Mouse (Mus musculus): ENCODE measurements around the gene 2310022A10Rik.
"Not testable (repeated sequence)": the region's sequence is repeated elsewhere in the genome, so short reads cannot be mapped to it uniquely, and the experiment has no call there.

2310022A10Rik gene

GRCm38 (mm10) chr7:27606481-27607254, 53.6 kb downstream of the 2310022A10Rik start:
- in situ Hi-C loops (cut with MboI; ENCODE audit: unreplicated experiment in 2 of 2): no loop called here

GRCm38 (mm10) chr7:27607580-27607979, 54.5 kb downstream of the 2310022A10Rik start:
- in situ Hi-C loops (cut with MboI; ENCODE audit: unreplicated experiment in 2 of 2): no loop called here

GRCm38 (mm10) chr7:27608130-27608529, 55.1 kb downstream of the 2310022A10Rik start:
- in situ Hi-C loops (cut with MboI; ENCODE audit: unreplicated experiment in 2 of 2): no loop called here

GRCm38 (mm10) chr7:27609285-27609684, 56.3 kb downstream of the 2310022A10Rik start:
- in situ Hi-C loops (cut with MboI; ENCODE audit: unreplicated experiment in 2 of 2): no loop called here

GRCm38 (mm10) chr7:27609688-27610087, 56.7 kb downstream of the 2310022A10Rik start:
- in situ Hi-C loops (cut with MboI; ENCODE audit: unreplicated experiment in 2 of 2): no loop called here

- in situ Hi-C loops (cut with MboI; ENCODE audit: unreplicated experiment in 2 of 2): no loop called here
Measured at GRCm38 (mm10) chr7:27610370-27610769, 57.3 kb downstream of the 2310022A10Rik start.

GRCm38 (mm10) chr7:27610871-27611270, 57.8 kb downstream of the 2310022A10Rik start:
- in situ Hi-C loops (cut with MboI; ENCODE audit: unreplicated experiment in 2 of 2): no loop called here

- in situ Hi-C loops (cut with MboI; ENCODE audit: unreplicated experiment in 2 of 2): no loop called here
Measured at GRCm38 (mm10) chr7:27612940-27613339, 59.9 kb downstream of the 2310022A10Rik start.

GRCm38 (mm10) chr7:27613751-27614499, 60.9 kb downstream of the 2310022A10Rik start:
- in situ Hi-C loops (cut with MboI; ENCODE audit: unreplicated experiment in 2 of 2): no loop called here

GRCm38 (mm10) chr7:27621028-27621427, 68.0 kb downstream of the 2310022A10Rik start:
- in situ Hi-C loops (cut with MboI; ENCODE audit: unreplicated experiment in 2 of 2): no loop called here

GRCm38 (mm10) chr7:27622234-27622633, 69.2 kb downstream of the 2310022A10Rik start:
- in situ Hi-C loops (cut with MboI; ENCODE audit: unreplicated experiment in 2 of 2): no loop called here

GRCm38 (mm10) chr7:27624967-27625366, 71.9 kb downstream of the 2310022A10Rik start:
- in situ Hi-C loops (cut with MboI; ENCODE audit: unreplicated experiment in 2 of 2): no loop called here

GRCm38 (mm10) chr7:27627707-27628106, 74.7 kb downstream of the 2310022A10Rik start:
- in situ Hi-C loops (cut with MboI; ENCODE audit: unreplicated experiment in 2 of 2): no loop called here

- in situ Hi-C loops (cut with MboI; ENCODE audit: unreplicated experiment in 2 of 2): no loop called here
Measured at GRCm38 (mm10) chr7:27628190-27628589, 75.2 kb downstream of the 2310022A10Rik start.

- in situ Hi-C loops (cut with MboI; ENCODE audit: unreplicated experiment in 2 of 2): not testable (repeated sequence)
Measured at GRCm38 (mm10) chr7:27628816-27629215, 75.8 kb downstream of the 2310022A10Rik start.

GRCm38 (mm10) chr7:27631439-27631838, 78.4 kb downstream of the 2310022A10Rik start:
- in situ Hi-C loops (cut with MboI; ENCODE audit: unreplicated experiment in 2 of 2): no loop called here
